Mouse (Mus musculus): ENCODE results near the gene Foxk1.
A peak's percentile ranks its signal among the peaks of the same experiment; 100 is the strongest.

GRCm38 (mm10) chr5:142482512-142482911, 81.2 kb downstream of the Foxk1 start:
- TF ChIP-seq CTCF (IDR thresholded peaks at IDR 0.05) (peak; percentile 74), EP300 (IDR thresholded peaks at IDR 0.05; ENCODE audit: insufficient read depth, low read depth, low read length) (no peak), POLR2A (IDR thresholded peaks at IDR 0.05; ENCODE audit: insufficient read depth, low read depth, low read length) (no peak)

Data from heart, adult 2 months (tissue).